In genomic region chr15:62144776-62145564, GRCm38 (mm10) we compare ENCODE assay signal across 29 mouse cellular contexts.
DNase-seq lines count a peak whose midpoint lies in the region; ATAC-seq and TF ChIP-seq lines count a peak whose summit lies in the region.
"Had no signal": no experiment of that assay in that cellular context is flagged by ENCODE, and none has a peak within 500 bp of the region (broad histone marks: within the 10 kb centered on the region; RNA-seq: fewer than 3 reads in every experiment).

No protein-coding gene starts in this region.

- H3K9me3 ChIP-seq in midbrain, embryonic 11.5 days (ENCODE audit: control insufficient read depth, low read length): no peaks in the 10 kb centered on the region
- no peaks in the 10 kb centered on the region for H3K9me3 ChIP-seq in midbrain, postnatal 0 days (ENCODE audit: low read length)
- no peaks in the 10 kb centered on the region for H3K9me3 ChIP-seq in MEL (replicated peaks; ENCODE audit: insufficient read depth, low read length)
- no peaks in the 10 kb centered on the region for H3K9me3 ChIP-seq in embryonic facial prominence, embryonic 10.5 days
- H3K9me3 ChIP-seq: forebrain, embryonic 13.5 days; hindbrain, embryonic 12.5 days; limb, embryonic 13.5 days; lung, embryonic 15.5 days; midbrain, embryonic 12.5 days; neural tube, embryonic 13.5 days had no signal

- no peak for TF ChIP-seq CTCF in midbrain, postnatal 0 days (IDR thresholded peaks at IDR 0.05)
- no peak for TF ChIP-seq CTCF in MEL (IDR thresholded peaks at IDR 0.05 in 2 of 3, conservative IDR thresholded peaks at IDR 0.05 in 1 of 3; ENCODE audit: control insufficient read depth in 1 of 3, insufficient read depth in 1 of 3, low read depth in 2 of 3, low read length in 3 of 3, poor library complexity in 1 of 3, severe bottlenecking in 1 of 3)
- TF ChIP-seq CTCF in embryonic fibroblast, embryonic 13.5 days (IDR thresholded peaks at IDR 0.05; ENCODE audit: borderline replicate concordance, insufficient read depth, low read length): no peak

- 90% methylated on average over 10 of the region's 10 CpGs for WGBS in midbrain, embryonic 11.5 days
- WGBS in midbrain, postnatal 0 days: 93% methylated on average over 10 of the region's 10 CpGs
- 92% methylated on average over 10 of the region's 10 CpGs for WGBS in embryonic facial prominence, embryonic 10.5 days

- peaks cover 3% of the 10 kb centered on the region; the same call in 1 of the 2 replicates for H3K4me1 ChIP-seq in midbrain, embryonic 11.5 days (ENCODE audit: control insufficient read depth, insufficient read depth, low read length)
- H3K4me1 ChIP-seq in midbrain, postnatal 0 days (ENCODE audit: insufficient read depth, low read length): no peaks in the 10 kb centered on the region
- peaks cover 12 to 42% of the 10 kb centered on the region in 2 experiments for H3K4me1 ChIP-seq in MEL (ENCODE audit: control insufficient read depth in 1 of 2, insufficient read depth in 2 of 2, low read length in 2 of 2)
- peaks cover 6% of the 10 kb centered on the region; the same call in 1 of the 2 replicates for H3K4me1 ChIP-seq in embryonic fibroblast, embryonic 13.5 days (ENCODE audit: control insufficient read depth, insufficient read depth, low read length)
- H3K4me1 ChIP-seq in embryonic facial prominence, embryonic 10.5 days: peaks cover 13% of the 10 kb centered on the region
- H3K4me1 ChIP-seq: lung, embryonic 15.5 days had no signal

- H3K36me3 ChIP-seq in midbrain, embryonic 11.5 days (ENCODE audit: control insufficient read depth, insufficient read depth, low read length): no peaks in the 10 kb centered on the region
- H3K36me3 ChIP-seq in midbrain, postnatal 0 days (ENCODE audit: insufficient read depth, low read length): no peaks in the 10 kb centered on the region
- peaks cover 13 to 41% of the 10 kb centered on the region in 2 experiments for H3K36me3 ChIP-seq in MEL (ENCODE audit: control insufficient read depth in 1 of 2, insufficient read depth in 2 of 2, low read length in 2 of 2)
- 0 out of 2 replicates have a peak, but pooled peaks cover 2% of the 10 kb centered on the region for H3K36me3 ChIP-seq in embryonic facial prominence, embryonic 10.5 days (replicated peaks)
- H3K36me3 ChIP-seq: hindbrain, embryonic 12.5 days; limb, embryonic 13.5 days; lung, embryonic 15.5 days; midbrain, embryonic 12.5 days; neural tube, embryonic 13.5 days had no signal

- H3K4me2 ChIP-seq in midbrain, embryonic 11.5 days: no peak overlapping the region
- no peak overlapping the region for H3K4me2 ChIP-seq in midbrain, postnatal 0 days (ENCODE audit: low read depth, low read length, poor library complexity, severe bottlenecking)
- H3K4me2 ChIP-seq: forebrain, embryonic 13.5 days; heart, embryonic 11.5 days; hindbrain, embryonic 12.5 days; limb, embryonic 13.5 days; liver, embryonic 11.5 days; lung, embryonic 15.5 days; midbrain, embryonic 12.5 days; neural tube, embryonic 13.5 days had no signal

- no peak overlapping the region for H3K27ac ChIP-seq in midbrain, embryonic 11.5 days (ENCODE audit: low read depth, low read length)
- H3K27ac ChIP-seq in midbrain, postnatal 0 days (ENCODE audit: low read depth, low read length): no peak overlapping the region
- H3K27ac ChIP-seq in MEL (ENCODE audit: control insufficient read depth, low read depth, low read length): no peak overlapping the region
- H3K27ac ChIP-seq in embryonic fibroblast, embryonic 13.5 days (ENCODE audit: insufficient read depth, low read length): peak overlapping the region; percentile 38
- no peak overlapping the region for H3K27ac ChIP-seq in embryonic facial prominence, embryonic 10.5 days (replicated peaks)
- H3K27ac ChIP-seq: forebrain, embryonic 13.5 days; gastrocnemius, adult 2 months; hindbrain, embryonic 12.5 days; kidney, postnatal 0 days; limb, embryonic 13.5 days; lung, embryonic 15.5 days; midbrain, embryonic 12.5 days; neural tube, embryonic 13.5 days; stomach, postnatal 0 days had no signal

- H3K9ac ChIP-seq in midbrain, embryonic 11.5 days (ENCODE audit: low read length): no peak overlapping the region
- no peak overlapping the region for H3K9ac ChIP-seq in midbrain, postnatal 0 days (replicated peaks; ENCODE audit: low read length, poor library complexity, severe bottlenecking)
- H3K9ac ChIP-seq in MEL (ENCODE audit: control insufficient read depth, low read depth, low read length, poor library complexity, severe bottlenecking): no peak overlapping the region
- H3K9ac ChIP-seq: forebrain, embryonic 13.5 days; hindbrain, embryonic 12.5 days; limb, embryonic 13.5 days; lung, embryonic 15.5 days; midbrain, embryonic 12.5 days; neural tube, embryonic 13.5 days had no signal

- H3K79me2 ChIP-seq in MEL (ENCODE audit: control insufficient read depth, insufficient read depth, low read length, poor library complexity): peaks cover 59% of the 10 kb centered on the region

- TF ChIP-seq POLR2A in MEL (IDR thresholded peaks at IDR 0.05; ENCODE audit: control insufficient read depth in 1 of 2, insufficient read depth in 1 of 2, low read depth in 1 of 2, low read length in 2 of 2, poor library complexity in 1 of 2): no peak
- no peak for TF ChIP-seq POLR2A in embryonic fibroblast, embryonic 13.5 days (IDR thresholded peaks at IDR 0.05; ENCODE audit: low read depth, low read length)

- DNase-seq in midbrain, embryonic 11.5 days (ENCODE audit: low spot score, missing footprints): peak; percentile 4
- no peak for DNase-seq in midbrain, postnatal 0 days (ENCODE audit: low spot score)
- DNase-seq in MEL (ENCODE audit: low read depth, low spot score): no peak
- DNase-seq in right cerebral cortex, postnatal 14 days: no peak
- DNase-seq in embryonic facial prominence, embryonic 10.5 days (ENCODE audit: low spot score): no peak
- DNase-seq in embryo, embryonic 10.5 days (ENCODE audit: low spot score): no peak
- DNase-seq: adrenal gland, postnatal 10 days; cerebellum, adult 8-10 months; cerebellum, postnatal 36 days; gastrocnemius, adult 2 months; gastrocnemius, postnatal 36 days; heart, adult 18-20 months; heart, postnatal 36 days; kidney, adult 2 months; kidney, postnatal 4 days; right cerebral cortex, postnatal 4 days; thymus, adult 18-20 months; thymus, postnatal 25 days had no signal

- ATAC-seq in midbrain, embryonic 11.5 days (ENCODE audit: low FRiP score): no peak
- no peak for ATAC-seq in midbrain, postnatal 0 days (ENCODE audit: low FRiP score)
- ATAC-seq: forebrain, embryonic 13.5 days had no signal

- no peak overlapping the region for H3K4me3 ChIP-seq in midbrain, embryonic 11.5 days (ENCODE audit: low read depth, low read length)
- H3K4me3 ChIP-seq in midbrain, postnatal 0 days (ENCODE audit: low read depth, low read length): no peak overlapping the region
- no peak overlapping the region for H3K4me3 ChIP-seq in MEL (ENCODE audit: control insufficient read depth in 1 of 2, insufficient read depth in 1 of 2, low read depth in 2 of 2, low read length in 2 of 2)
- no peak overlapping the region for H3K4me3 ChIP-seq in embryonic fibroblast, embryonic 13.5 days (ENCODE audit: insufficient read depth, low read length)
- no peak overlapping the region for H3K4me3 ChIP-seq in embryonic facial prominence, embryonic 10.5 days
- H3K4me3 ChIP-seq: forebrain, embryonic 13.5 days; gastrocnemius, adult 2 months; hindbrain, embryonic 12.5 days; limb, embryonic 13.5 days; lung, embryonic 15.5 days; midbrain, embryonic 12.5 days; neural tube, embryonic 13.5 days had no signal

- no peaks in the 10 kb centered on the region for H3K27me3 ChIP-seq in midbrain, embryonic 11.5 days (ENCODE audit: control insufficient read depth, insufficient read depth, low read length)
- H3K27me3 ChIP-seq in midbrain, postnatal 0 days (ENCODE audit: insufficient read depth, low read length): no peaks in the 10 kb centered on the region
- H3K27me3 ChIP-seq in MEL (ENCODE audit: control insufficient read depth in 1 of 2, insufficient read depth in 2 of 2, low read length in 2 of 2): no peaks in the 10 kb centered on the region
- no peaks in the 10 kb centered on the region for H3K27me3 ChIP-seq in embryonic facial prominence, embryonic 10.5 days (replicated peaks; ENCODE audit: low read depth, poor library complexity, severe bottlenecking)
- H3K27me3 ChIP-seq: forebrain, embryonic 13.5 days; hindbrain, embryonic 12.5 days; limb, embryonic 13.5 days; lung, embryonic 15.5 days; midbrain, embryonic 12.5 days; neural tube, embryonic 13.5 days had no signal

- no peak for TF ChIP-seq EP300 in MEL (IDR thresholded peaks at IDR 0.05; ENCODE audit: low read depth in 1 of 2, low read length in 2 of 2)

- TF ChIP-seq RAD21 in MEL (IDR thresholded peaks at IDR 0.05; ENCODE audit: low read depth, low read length): no peak

TF ChIP-seq in MEL, 35 proteins besides CTCF, POLR2A, EP300 and RAD21:
- TF ChIP-seq GABPA (IDR thresholded peaks at IDR 0.05; ENCODE audit: low read depth, low read length) (no peak), ZMIZ1 (IDR thresholded peaks at IDR 0.05; ENCODE audit: low read depth, low read length) (no peak), ZKSCAN1 (IDR thresholded peaks at IDR 0.05; ENCODE audit: low read depth, low read length) (peak; percentile 97), JUND (IDR thresholded peaks at IDR 0.05; ENCODE audit: low read depth, low read length) (no peak)
